In the genomic region with DNA sequence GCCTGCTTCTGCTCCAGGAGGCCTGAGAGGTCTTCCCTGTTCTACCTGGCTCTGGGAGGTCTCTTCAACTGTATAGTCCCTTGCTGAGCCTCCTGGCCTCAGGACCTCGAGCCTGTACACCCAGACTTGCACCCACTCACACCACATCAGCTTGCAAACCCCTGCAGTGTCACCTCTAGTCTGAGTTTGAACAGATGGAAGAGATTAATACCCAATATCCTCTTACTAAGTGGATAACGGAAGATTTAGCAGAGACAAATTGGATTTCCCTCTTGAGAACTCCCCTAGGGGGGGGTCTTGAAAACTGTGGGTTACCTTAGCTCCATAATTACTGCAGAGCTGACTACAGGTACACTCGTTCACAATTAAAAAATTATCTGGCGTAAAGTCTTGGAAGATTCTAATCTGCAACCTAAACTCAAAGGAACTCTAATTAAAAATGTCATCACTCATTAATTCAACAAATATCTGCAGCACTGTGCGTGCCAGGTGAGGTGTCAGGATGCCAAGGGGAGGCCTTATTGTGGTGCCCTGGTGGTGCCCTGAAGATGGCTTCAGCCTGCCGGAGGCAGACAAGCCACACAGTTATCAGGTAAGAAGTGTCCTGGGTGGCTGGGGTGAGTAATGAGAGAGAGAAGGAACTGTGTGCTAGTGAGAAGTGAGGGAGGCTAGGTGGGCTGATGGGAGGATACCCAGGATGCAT, we compare ENCODE assay signal across 13 mouse cellular contexts. TPM values are rescaled to one million over a fixed set of nuclear protein-coding genes. Genes with fewer than 3 reads are reported as not detected.
DNase-seq lines count a peak whose midpoint lies in the region; ATAC-seq lines count a peak whose summit lies in the region.
"Had no signal": no experiment of that assay in that cellular context is flagged by ENCODE, and none has a peak within 500 bp of the region (broad histone marks: within the 10 kb centered on the region; RNA-seq: fewer than 3 reads in every experiment).

No protein-coding gene starts in this region.

- WGBS in hindbrain, embryonic 13.5 days = 70% methylated on average over 6 of the region's 6 CpGs
- WGBS in hindbrain, embryonic 16.5 days = 56% methylated on average over 6 of the region's 6 CpGs
- WGBS in midbrain, embryonic 11.5 days = 73% methylated on average over 6 of the region's 6 CpGs
- WGBS in midbrain, embryonic 14.5 days = 69% methylated on average over 6 of the region's 6 CpGs
- 50% methylated on average over 6 of the region's 6 CpGs for WGBS in forebrain, embryonic 15.5 days
- WGBS in midbrain, embryonic 16.5 days = 67% methylated on average over 6 of the region's 6 CpGs

- H3K27me3 ChIP-seq in hindbrain, embryonic 13.5 days = 0 out of 2 replicates have a peak, but pooled peaks cover 4% of the 10 kb centered on the region
- no peaks in the 10 kb centered on the region for H3K27me3 ChIP-seq in hindbrain, embryonic 16.5 days (replicated peaks; ENCODE audit: control insufficient read depth, insufficient read depth, low read length)
- H3K27me3 ChIP-seq in midbrain, embryonic 11.5 days (ENCODE audit: control insufficient read depth, insufficient read depth, low read length) = no peaks in the 10 kb centered on the region
- H3K27me3 ChIP-seq in midbrain, embryonic 14.5 days (ENCODE audit: control insufficient read depth, insufficient read depth, low read length) = no peaks in the 10 kb centered on the region
- no peaks in the 10 kb centered on the region for H3K27me3 ChIP-seq in forebrain, embryonic 15.5 days
- no peaks in the 10 kb centered on the region for H3K27me3 ChIP-seq in midbrain, embryonic 16.5 days (ENCODE audit: control insufficient read depth, insufficient read depth, low read depth, low read length)

- H3K27ac ChIP-seq in hindbrain, embryonic 13.5 days = peak overlapping the region; percentile 40; the same call in 1 of the 2 replicates
- H3K27ac ChIP-seq in hindbrain, embryonic 16.5 days (ENCODE audit: low read depth, low read length) = no peak overlapping the region; the same call in 1 of the 2 replicates
- H3K27ac ChIP-seq in midbrain, embryonic 11.5 days (ENCODE audit: low read depth, low read length) = peak overlapping the region; percentile 74; the same call in 1 of the 2 replicates
- H3K27ac ChIP-seq in midbrain, embryonic 14.5 days (replicated peaks; ENCODE audit: low read depth, low read length) = no peak overlapping the region
- H3K27ac ChIP-seq in forebrain, embryonic 15.5 days (replicated peaks) = peak overlapping the region; percentile 95
- 0 out of 2 replicates have a peak overlapping the region, but pooled peaks have one; percentile 45 for H3K27ac ChIP-seq in midbrain, embryonic 16.5 days (ENCODE audit: low read length)

- no peak overlapping the region for H3K4me2 ChIP-seq in hindbrain, embryonic 13.5 days
- H3K4me2 ChIP-seq in hindbrain, embryonic 16.5 days (ENCODE audit: low read length) = no peak overlapping the region
- H3K4me2 ChIP-seq in midbrain, embryonic 11.5 days = no peak overlapping the region
- H3K4me2 ChIP-seq in midbrain, embryonic 14.5 days (ENCODE audit: low read length) = no peak overlapping the region
- no peak overlapping the region for H3K4me2 ChIP-seq in forebrain, embryonic 15.5 days (replicated peaks)
- H3K4me2 ChIP-seq in midbrain, embryonic 16.5 days (ENCODE audit: low read length) = no peak overlapping the region

- no peaks in the 10 kb centered on the region for H3K9me3 ChIP-seq in hindbrain, embryonic 13.5 days
- no peaks in the 10 kb centered on the region for H3K9me3 ChIP-seq in hindbrain, embryonic 16.5 days (ENCODE audit: control insufficient read depth, low read length)
- no peaks in the 10 kb centered on the region for H3K9me3 ChIP-seq in midbrain, embryonic 11.5 days (ENCODE audit: control insufficient read depth, low read length)
- H3K9me3 ChIP-seq in midbrain, embryonic 14.5 days (ENCODE audit: control insufficient read depth, low read length) = no peaks in the 10 kb centered on the region
- H3K9me3 ChIP-seq in forebrain, embryonic 15.5 days = no peaks in the 10 kb centered on the region
- no peaks in the 10 kb centered on the region for H3K9me3 ChIP-seq in midbrain, embryonic 16.5 days (replicated peaks; ENCODE audit: control insufficient read depth, low read length, poor library complexity, severe bottlenecking)
- H3K9me3 ChIP-seq: G1E; heart, embryonic 10.5 days; megakaryocyte, embryonic 14.5 days had no signal

- H3K4me1 ChIP-seq in hindbrain, embryonic 13.5 days (replicated peaks) = peaks cover 58% of the 10 kb centered on the region
- peaks cover 30% of the 10 kb centered on the region for H3K4me1 ChIP-seq in hindbrain, embryonic 16.5 days (ENCODE audit: control insufficient read depth, insufficient read depth, low read depth, low read length)
- peaks cover 23% of the 10 kb centered on the region for H3K4me1 ChIP-seq in midbrain, embryonic 11.5 days (ENCODE audit: control insufficient read depth, insufficient read depth, low read length)
- H3K4me1 ChIP-seq in midbrain, embryonic 14.5 days (ENCODE audit: control insufficient read depth, insufficient read depth, low read length) = peaks cover 32% of the 10 kb centered on the region
- peaks cover 86% of the 10 kb centered on the region for H3K4me1 ChIP-seq in forebrain, embryonic 15.5 days
- peaks cover 14% of the 10 kb centered on the region for H3K4me1 ChIP-seq in midbrain, embryonic 16.5 days (ENCODE audit: control insufficient read depth, insufficient read depth, low read length)

- H3K9ac ChIP-seq in hindbrain, embryonic 13.5 days = no peak overlapping the region
- H3K9ac ChIP-seq in hindbrain, embryonic 16.5 days (ENCODE audit: low read depth, low read length) = no peak overlapping the region
- no peak overlapping the region for H3K9ac ChIP-seq in midbrain, embryonic 11.5 days (ENCODE audit: low read length)
- H3K9ac ChIP-seq in midbrain, embryonic 14.5 days (replicated peaks; ENCODE audit: low read length) = no peak overlapping the region
- 0 out of 2 replicates have a peak overlapping the region, but pooled peaks have one; percentile 3 for H3K9ac ChIP-seq in forebrain, embryonic 15.5 days (replicated peaks)
- H3K9ac ChIP-seq in midbrain, embryonic 16.5 days (ENCODE audit: low read depth, low read length) = no peak overlapping the region

- H3K4me3 ChIP-seq in hindbrain, embryonic 13.5 days = no peak overlapping the region
- H3K4me3 ChIP-seq in hindbrain, embryonic 16.5 days (ENCODE audit: low read length) = no peak overlapping the region
- H3K4me3 ChIP-seq in midbrain, embryonic 11.5 days (ENCODE audit: low read depth, low read length) = no peak overlapping the region
- H3K4me3 ChIP-seq in midbrain, embryonic 14.5 days (replicated peaks; ENCODE audit: low read depth, low read length) = no peak overlapping the region
- H3K4me3 ChIP-seq in forebrain, embryonic 15.5 days = no peak overlapping the region
- no peak overlapping the region for H3K4me3 ChIP-seq in midbrain, embryonic 16.5 days (ENCODE audit: low read depth, low read length)
- H3K4me3 ChIP-seq: heart, embryonic 10.5 days; megakaryocyte, embryonic 14.5 days had no signal

- no peak for DNase-seq in midbrain, embryonic 11.5 days (ENCODE audit: low spot score, missing footprints)
- no peak for DNase-seq in midbrain, embryonic 14.5 days
- DNase-seq in urinary bladder, adult 2 months (ENCODE audit: low spot score) = no peak
- no peak for DNase-seq in testis, postnatal 14 days (ENCODE audit: low spot score)
- DNase-seq: adrenal gland, adult 8-10 months; gastrocnemius, postnatal 25 days had no signal

- no peaks in the 10 kb centered on the region for H3K36me3 ChIP-seq in hindbrain, embryonic 13.5 days
- H3K36me3 ChIP-seq in hindbrain, embryonic 16.5 days (ENCODE audit: control insufficient read depth, insufficient read depth, low read length) = no peaks in the 10 kb centered on the region
- H3K36me3 ChIP-seq in midbrain, embryonic 11.5 days (ENCODE audit: control insufficient read depth, insufficient read depth, low read length) = no peaks in the 10 kb centered on the region
- no peaks in the 10 kb centered on the region for H3K36me3 ChIP-seq in midbrain, embryonic 14.5 days (ENCODE audit: control insufficient read depth, insufficient read depth, low read length)
- no peaks in the 10 kb centered on the region for H3K36me3 ChIP-seq in forebrain, embryonic 15.5 days
- H3K36me3 ChIP-seq in midbrain, embryonic 16.5 days (ENCODE audit: control insufficient read depth, insufficient read depth, low read length) = no peaks in the 10 kb centered on the region
- H3K36me3 ChIP-seq: G1E; heart, embryonic 10.5 days had no signal

- ATAC-seq in hindbrain, embryonic 13.5 days (ENCODE audit: low FRiP score) = no peak
- no peak for ATAC-seq in hindbrain, embryonic 16.5 days
- no peak for ATAC-seq in midbrain, embryonic 11.5 days (ENCODE audit: low FRiP score)
- no peak for ATAC-seq in midbrain, embryonic 14.5 days (ENCODE audit: low FRiP score, low TSS enrichment)
- ATAC-seq in forebrain, embryonic 15.5 days (replicated peaks) = no peak
- no peak for ATAC-seq in midbrain, embryonic 16.5 days

RNA-seq across cellular contexts. Expression of a gene that starts 38.5 kb away (rescaled TPM):
- 1.6 and 1.8 TPM in 2 replicates for polyA plus RNA-seq in hindbrain, embryonic 13.5 days (2015; fragmentation: Nextera tagmentation; extraction: Ambion mirVana)
- 0.76 and 1.2 TPM in 2 replicates for polyA plus RNA-seq in hindbrain, embryonic 16.5 days (2015; fragmentation: Nextera tagmentation; extraction: Ambion mirVana)
- polyA plus RNA-seq in midbrain, embryonic 11.5 days (2014; fragmentation: Nextera tagmentation; extraction: Ambion mirVana) = 4.1 and 4.9 TPM in 2 replicates
- polyA plus RNA-seq in midbrain, embryonic 14.5 days (2014; fragmentation: Nextera tagmentation; extraction: Ambion mirVana) = 2.9 and 3.5 TPM in 2 replicates
- polyA plus RNA-seq in forebrain, embryonic 15.5 days (2015; fragmentation: Nextera tagmentation; extraction: Ambion mirVana) = 5.8 and 7.2 TPM in 2 replicates
- 1.1 and 1.3 TPM in 2 replicates for polyA plus RNA-seq in midbrain, embryonic 16.5 days (2015; fragmentation: Nextera tagmentation; extraction: Ambion mirVana)
- polyA plus RNA-seq in urinary bladder, adult 2 months (2012; rRNA removed) = 0.80 and 1.0 TPM in 2 replicates

Comparison
In these comparisons a context has a peak if more than half of its experiments do, and no peak if none do; other contexts are left out.
1. H3K27ac ChIP-seq: peak in hindbrain, embryonic 13.5 days (single experiment), midbrain, embryonic 11.5 days (single experiment), forebrain, embryonic 15.5 days (single experiment) and midbrain, embryonic 16.5 days (single experiment); none in hindbrain, embryonic 16.5 days (single experiment) and midbrain, embryonic 14.5 days (single experiment).